Comparison of ENCODE assay signal across 14 mouse cellular contexts in genomic region chr10:114455591-114455990, GRCm38 (mm10).
DNase-seq lines count a peak whose midpoint lies in the region; ATAC-seq and TF ChIP-seq lines count a peak whose summit lies in the region.
"Had no signal": no experiment of that assay in that cellular context is flagged by ENCODE, and none has a peak within 500 bp of the region (broad histone marks: within the 10 kb centered on the region; RNA-seq: fewer than 3 reads in every experiment).

No protein-coding gene starts in this region.

- no peak overlapping the region for H3K27ac ChIP-seq in intestine, postnatal 0 days (ENCODE audit: low read depth, low read length)
- H3K27ac ChIP-seq in intestine, embryonic 16.5 days (ENCODE audit: low read length) = no peak overlapping the region
- H3K27ac ChIP-seq: hindbrain, embryonic 15.5 days; lung, embryonic 15.5 days had no signal

- 79% methylated on average over 3 of the region's 3 CpGs for WGBS in intestine, postnatal 0 days
- WGBS in intestine, embryonic 16.5 days = 65% methylated on average over 3 of the region's 3 CpGs

- H3K36me3 ChIP-seq in intestine, postnatal 0 days (ENCODE audit: control insufficient read depth, insufficient read depth) = no peaks in the 10 kb centered on the region
- H3K36me3 ChIP-seq in intestine, embryonic 16.5 days (ENCODE audit: control insufficient read depth, insufficient read depth, low read length) = no peaks in the 10 kb centered on the region
- H3K36me3 ChIP-seq: G1E; heart, embryonic 12.5 days; hindbrain, embryonic 15.5 days; lung, embryonic 15.5 days had no signal

- DNase-seq in cerebellum, adult 18-20 months = peak; percentile 20 to 31
- DNase-seq in cerebellum, adult 11-12 months = no peak
- peak; percentile 1 for DNase-seq in ovary, postnatal 14 days (ENCODE audit: low spot score)
- DNase-seq in ovary, postnatal 36 days (ENCODE audit: low spot score) = no peak
- DNase-seq in right cerebral cortex, adult 2 months (ENCODE audit: low spot score in 2 of 2) = no peak
- no peak for DNase-seq in frontal cortex, postnatal 25 days (ENCODE audit: low spot score in 2 of 2)

- no peak overlapping the region for H3K4me3 ChIP-seq in intestine, postnatal 0 days (ENCODE audit: low read depth, low read length)
- H3K4me3 ChIP-seq in intestine, embryonic 16.5 days (ENCODE audit: low read length) = no peak overlapping the region
- H3K4me3 ChIP-seq: erythroblast, embryonic 14.5 days; heart, embryonic 12.5 days; hindbrain, embryonic 15.5 days; lung, embryonic 15.5 days had no signal

- TF ChIP-seq CTCF in intestine, postnatal 0 days (IDR thresholded peaks at IDR 0.05; ENCODE audit: low read depth) = peak; percentile 21

- H3K4me2 ChIP-seq in intestine, postnatal 0 days (replicated peaks; ENCODE audit: low read depth) = no peak overlapping the region
- H3K4me2 ChIP-seq in intestine, embryonic 16.5 days (ENCODE audit: low read depth, low read length) = no peak overlapping the region
- H3K4me2 ChIP-seq: heart, embryonic 12.5 days; hindbrain, embryonic 15.5 days; lung, embryonic 15.5 days had no signal

- H3K9ac ChIP-seq in intestine, postnatal 0 days (ENCODE audit: low read depth, low read length) = no peak overlapping the region
- H3K9ac ChIP-seq in intestine, embryonic 16.5 days (ENCODE audit: low read depth, low read length) = no peak overlapping the region
- H3K9ac ChIP-seq: heart, embryonic 12.5 days; hindbrain, embryonic 15.5 days; lung, embryonic 15.5 days had no signal

- no peaks in the 10 kb centered on the region for H3K9me3 ChIP-seq in intestine, postnatal 0 days (ENCODE audit: control insufficient read depth)
- no peaks in the 10 kb centered on the region for H3K9me3 ChIP-seq in intestine, embryonic 16.5 days (ENCODE audit: control insufficient read depth, low read length)
- H3K9me3 ChIP-seq: heart, embryonic 12.5 days; hindbrain, embryonic 15.5 days; lung, embryonic 15.5 days had no signal

- no peaks in the 10 kb centered on the region for H3K4me1 ChIP-seq in intestine, postnatal 0 days (replicated peaks; ENCODE audit: control insufficient read depth, insufficient read depth, low read length)
- H3K4me1 ChIP-seq in intestine, embryonic 16.5 days (ENCODE audit: control insufficient read depth, insufficient read depth, low read length) = no peaks in the 10 kb centered on the region
- H3K4me1 ChIP-seq: heart, embryonic 12.5 days; hindbrain, embryonic 15.5 days; lung, embryonic 15.5 days had no signal

- no peak for ATAC-seq in intestine, postnatal 0 days
- ATAC-seq in intestine, embryonic 16.5 days = no peak
- ATAC-seq: activated CD4-positive, CD25-positive, alpha-beta regulatory T cell, adult 4 months had no signal

- H3K27me3 ChIP-seq in intestine, postnatal 0 days (replicated peaks; ENCODE audit: control insufficient read depth, insufficient read depth, low read length) = no peaks in the 10 kb centered on the region
- H3K27me3 ChIP-seq in intestine, embryonic 16.5 days (replicated peaks; ENCODE audit: control insufficient read depth, insufficient read depth, low read length) = no peaks in the 10 kb centered on the region
- H3K27me3 ChIP-seq: heart, embryonic 12.5 days; hindbrain, embryonic 15.5 days; lung, embryonic 15.5 days had no signal

Comparison
In these comparisons a context has a peak if more than half of its experiments do, and no peak if none do; other contexts are left out.
1. DNase-seq: peak in cerebellum, adult 18-20 months (2 of 2) and ovary, postnatal 14 days (single experiment); none in cerebellum, adult 11-12 months (single experiment), ovary, postnatal 36 days (single experiment), right cerebral cortex, adult 2 months (0 of 2) and frontal cortex, postnatal 25 days (0 of 2).